In the genomic region with DNA sequence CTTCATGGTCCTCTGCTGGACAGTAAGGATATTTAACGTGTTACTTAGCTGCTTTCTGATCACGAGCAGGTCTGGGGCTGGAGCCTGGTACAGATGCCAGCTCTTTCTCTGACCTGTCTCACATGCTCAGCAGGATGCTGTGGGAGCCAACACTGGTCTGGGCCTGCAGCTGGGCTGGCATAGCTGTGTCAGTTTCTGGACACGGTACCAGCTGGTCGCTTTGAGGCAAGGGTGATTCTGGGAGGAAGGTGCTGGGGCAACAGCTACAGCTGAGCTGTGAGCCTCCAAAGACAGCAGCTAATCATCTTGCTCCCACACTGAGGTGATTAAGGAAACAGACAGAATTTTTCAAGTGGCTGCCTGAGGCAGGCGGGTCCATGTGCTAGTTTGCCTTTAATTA, we compare ENCODE assay signal across 13 mouse cellular contexts. TPM values are rescaled to one million over a fixed set of nuclear protein-coding genes. Genes with fewer than 3 reads are reported as not detected.
A peak's percentile ranks its signal among the peaks of the same experiment; 100 is the strongest.
DNase-seq lines count a peak whose midpoint lies in the region; ATAC-seq and TF ChIP-seq lines count a peak whose summit lies in the region.
"Had no signal": no experiment of that assay in that cellular context is flagged by ENCODE, and none has a peak within 500 bp of the region (broad histone marks: within the 10 kb centered on the region; RNA-seq: fewer than 3 reads in every experiment).

No protein-coding gene starts in this region.

- no peak overlapping the region for H3K9ac ChIP-seq in forebrain, postnatal 0 days
- H3K9ac ChIP-seq in midbrain, embryonic 15.5 days: no peak overlapping the region
- H3K9ac ChIP-seq: heart, embryonic 13.5 days; liver, embryonic 12.5 days had no signal

- H3K27ac ChIP-seq in cerebellum, adult 2 months (ENCODE audit: insufficient read depth, low read length): no peak overlapping the region
- H3K27ac ChIP-seq in forebrain, postnatal 0 days (ENCODE audit: low read depth, low read length): no peak overlapping the region
- peak overlapping the region; percentile 28 for H3K27ac ChIP-seq in midbrain, embryonic 15.5 days
- H3K27ac ChIP-seq: heart, embryonic 13.5 days; liver, embryonic 12.5 days had no signal

- no peaks in the 10 kb centered on the region for H3K27me3 ChIP-seq in cerebellum, adult 2 months (ENCODE audit: control insufficient read depth, insufficient read depth, low read length)
- no peaks in the 10 kb centered on the region for H3K27me3 ChIP-seq in forebrain, postnatal 0 days (ENCODE audit: insufficient read depth, low read length)
- no peaks in the 10 kb centered on the region for H3K27me3 ChIP-seq in midbrain, embryonic 15.5 days (replicated peaks)
- H3K27me3 ChIP-seq: liver, embryonic 12.5 days had no signal

- H3K9me3 ChIP-seq in forebrain, postnatal 0 days (ENCODE audit: low read length): no peaks in the 10 kb centered on the region
- no peaks in the 10 kb centered on the region for H3K9me3 ChIP-seq in midbrain, embryonic 15.5 days
- H3K9me3 ChIP-seq: heart, embryonic 13.5 days; liver, embryonic 12.5 days had no signal

- intact Hi-C loops in left cerebral cortex, postnatal 4 days (cut with DNase I): no loop called here

- DNase-seq in cerebellum, adult 2 months: peak; percentile 8 to 12
- DNase-seq in cerebellum, adult 9-11 months: no peak
- peak; percentile 31 for DNase-seq in left cerebral cortex, postnatal 4 days
- DNase-seq in left cerebral cortex, adult 18-20 months (ENCODE audit: low spot score in 2 of 2): no peak
- no peak for DNase-seq in forebrain, postnatal 0 days
- no peak for DNase-seq in kidney, adult 9 months
- no peak for DNase-seq in lung, adult 2 months
- DNase-seq: kidney, postnatal 25 days; lung, postnatal 10 days; right cerebral cortex, postnatal 4 days had no signal

- 42% methylated on average over 5 of the region's 5 CpGs for WGBS in cerebellum, adult 2 months
- 53% methylated on average over 5 of the region's 5 CpGs for WGBS in forebrain, postnatal 0 days
- 51% methylated on average over 5 of the region's 5 CpGs for WGBS in midbrain, embryonic 15.5 days
- 65% methylated on average over 5 of the region's 5 CpGs for WGBS in lung, adult 2 months

- H3K36me3 ChIP-seq in forebrain, postnatal 0 days (ENCODE audit: insufficient read depth): no peaks in the 10 kb centered on the region
- H3K36me3 ChIP-seq in midbrain, embryonic 15.5 days (replicated peaks): no peaks in the 10 kb centered on the region
- H3K36me3 ChIP-seq: heart, embryonic 13.5 days; liver, embryonic 12.5 days had no signal

- no peak overlapping the region for H3K4me3 ChIP-seq in cerebellum, adult 2 months (replicated peaks; ENCODE audit: insufficient read depth, low read depth, low read length)
- H3K4me3 ChIP-seq in forebrain, postnatal 0 days (ENCODE audit: low read depth, low read length): no peak overlapping the region
- H3K4me3 ChIP-seq in midbrain, embryonic 15.5 days: no peak overlapping the region
- H3K4me3 ChIP-seq in lung, adult 2 months (replicated peaks; ENCODE audit: extremely low read depth, low read depth, low read length): no peak overlapping the region
- H3K4me3 ChIP-seq: heart, embryonic 13.5 days; liver, embryonic 12.5 days had no signal

- 0 out of 2 replicates have a peak, but pooled peaks have one; percentile 28 for ATAC-seq in forebrain, postnatal 0 days
- ATAC-seq in midbrain, embryonic 15.5 days (replicated peaks): peak; percentile 62; the same call in 1 of the 2 replicates
- ATAC-seq: liver, embryonic 12.5 days had no signal

- H3K4me1 ChIP-seq in cerebellum, adult 2 months (ENCODE audit: control insufficient read depth, insufficient read depth, low read length): peaks cover 12% of the 10 kb centered on the region
- no peaks in the 10 kb centered on the region; the same call in 1 of the 2 replicates for H3K4me1 ChIP-seq in forebrain, postnatal 0 days (ENCODE audit: insufficient read depth)
- peaks cover 12% of the 10 kb centered on the region for H3K4me1 ChIP-seq in midbrain, embryonic 15.5 days
- no peaks in the 10 kb centered on the region for H3K4me1 ChIP-seq in lung, adult 2 months (ENCODE audit: control insufficient read depth, insufficient read depth, low read length)
- H3K4me1 ChIP-seq: heart, embryonic 13.5 days; liver, embryonic 12.5 days had no signal

- no peak overlapping the region for H3K4me2 ChIP-seq in forebrain, postnatal 0 days (ENCODE audit: low read depth)
- no peak overlapping the region for H3K4me2 ChIP-seq in midbrain, embryonic 15.5 days
- H3K4me2 ChIP-seq: heart, embryonic 13.5 days; liver, embryonic 12.5 days had no signal

- TF ChIP-seq CTCF in cerebellum, adult 2 months (IDR thresholded peaks at IDR 0.05; ENCODE audit: borderline replicate concordance, insufficient read depth, low read depth, low read length): no peak
- TF ChIP-seq CTCF in forebrain, postnatal 0 days (IDR thresholded peaks at IDR 0.05; ENCODE audit: low read depth): no peak
- TF ChIP-seq CTCF in lung, adult 2 months (IDR thresholded peaks at IDR 0.05; ENCODE audit: insufficient read depth, low read length): no peak

- no peak for TF ChIP-seq POLR2A in cerebellum, adult 2 months (IDR thresholded peaks at IDR 0.05; ENCODE audit: borderline replicate concordance, insufficient read depth, low read length)
- no peak for TF ChIP-seq POLR2A in lung, adult 2 months (IDR thresholded peaks at IDR 0.05; ENCODE audit: borderline replicate concordance, extremely low read depth, low read depth, low read length)

RNA-seq across cellular contexts. Expression of gene Syt17, which starts 46.1 kb away (rescaled TPM):
- 9.7 and 10.3 TPM in 2 replicates for polyA plus RNA-seq in cerebellum, adult 2 months (2012; rRNA removed)
- 10 to 100 TPM; 15.7 to 18.9 TPM for total RNA-seq in left cerebral cortex, postnatal 4 days (2021)
- 10 to 100 TPM; 57.4 to 57.5 TPM for total RNA-seq in left cerebral cortex, adult 18-20 months (2021)
- 19.6 and 22.5 TPM in 2 replicates for total RNA-seq in forebrain, postnatal 0 days (2014; rRNA removed)
- 10.4 and 18.2 TPM in 2 replicates for polyA plus RNA-seq in forebrain, postnatal 0 days (2015; fragmentation: Nextera tagmentation; extraction: Ambion mirVana)
- polyA plus RNA-seq in midbrain, embryonic 15.5 days (2015; fragmentation: Nextera tagmentation; extraction: Ambion mirVana): 19.7 and 20.2 TPM in 2 replicates
- polyA plus RNA-seq in lung, adult 2 months (2012; rRNA removed): 5.0 and 6.8 TPM in 2 replicates

Comparison
In these comparisons a context has a peak if more than half of its experiments do, and no peak if none do; other contexts are left out.
1. DNase-seq: peak in cerebellum, adult 2 months (2 of 2) and left cerebral cortex, postnatal 4 days (single experiment); none in cerebellum, adult 9-11 months (single experiment), left cerebral cortex, adult 18-20 months (0 of 2), forebrain, postnatal 0 days (single experiment), kidney, adult 9 months (single experiment) and lung, adult 2 months (single experiment).